Mouse (Mus musculus): ENCODE results near the gene Ndufa6.

DNA sequence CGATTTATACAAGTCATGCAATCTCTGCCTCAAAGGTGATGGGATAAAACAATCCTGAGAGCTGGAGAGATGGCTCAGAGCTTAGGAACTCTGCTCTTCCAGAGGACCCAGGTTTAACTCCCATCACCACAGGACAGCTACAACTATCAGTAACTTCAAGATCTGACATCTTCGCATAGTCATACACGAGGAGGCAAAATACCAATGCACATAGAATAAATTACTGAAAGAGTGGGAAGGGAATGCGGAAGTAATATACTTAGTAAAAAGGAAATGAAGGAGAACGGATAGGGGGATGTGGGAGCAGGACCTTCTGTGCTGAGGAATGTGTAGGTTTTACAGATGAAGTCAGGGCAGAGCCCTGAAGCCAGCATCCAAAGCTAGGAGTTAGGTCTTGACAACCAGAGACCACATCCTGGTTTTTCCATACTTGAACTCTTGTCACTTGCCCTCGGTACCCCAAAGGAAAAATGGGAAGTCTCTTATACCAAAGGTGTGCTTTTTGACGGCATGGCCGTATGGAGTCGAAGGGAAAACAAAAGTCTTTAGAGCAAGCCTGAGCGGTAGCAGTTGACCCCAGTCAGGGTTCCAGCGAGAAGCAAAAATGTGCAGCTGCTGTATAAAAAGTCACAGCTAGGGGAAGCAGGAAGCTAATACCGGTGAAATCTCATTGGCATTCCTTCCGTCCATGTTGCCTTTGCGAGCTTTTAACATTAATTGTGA, 7.4 kb downstream of the Ndufa6 start:
- TF ChIP-seq POLR2A (IDR thresholded peaks at IDR 0.05; ENCODE audit: borderline replicate concordance, control insufficient read depth, low read depth, low read length), result no peak
- no peak for TF ChIP-seq CTCF (IDR thresholded peaks at IDR 0.05; ENCODE audit: control insufficient read depth, insufficient read depth, low read length)

Data from bone marrow, adult 2 months (tissue).